Mouse (Mus musculus): ENCODE data around the gene H2-Q10.
A peak's percentile ranks its signal among the peaks of the same experiment; 100 is the strongest.

The H2-Q10 gene

DNA sequence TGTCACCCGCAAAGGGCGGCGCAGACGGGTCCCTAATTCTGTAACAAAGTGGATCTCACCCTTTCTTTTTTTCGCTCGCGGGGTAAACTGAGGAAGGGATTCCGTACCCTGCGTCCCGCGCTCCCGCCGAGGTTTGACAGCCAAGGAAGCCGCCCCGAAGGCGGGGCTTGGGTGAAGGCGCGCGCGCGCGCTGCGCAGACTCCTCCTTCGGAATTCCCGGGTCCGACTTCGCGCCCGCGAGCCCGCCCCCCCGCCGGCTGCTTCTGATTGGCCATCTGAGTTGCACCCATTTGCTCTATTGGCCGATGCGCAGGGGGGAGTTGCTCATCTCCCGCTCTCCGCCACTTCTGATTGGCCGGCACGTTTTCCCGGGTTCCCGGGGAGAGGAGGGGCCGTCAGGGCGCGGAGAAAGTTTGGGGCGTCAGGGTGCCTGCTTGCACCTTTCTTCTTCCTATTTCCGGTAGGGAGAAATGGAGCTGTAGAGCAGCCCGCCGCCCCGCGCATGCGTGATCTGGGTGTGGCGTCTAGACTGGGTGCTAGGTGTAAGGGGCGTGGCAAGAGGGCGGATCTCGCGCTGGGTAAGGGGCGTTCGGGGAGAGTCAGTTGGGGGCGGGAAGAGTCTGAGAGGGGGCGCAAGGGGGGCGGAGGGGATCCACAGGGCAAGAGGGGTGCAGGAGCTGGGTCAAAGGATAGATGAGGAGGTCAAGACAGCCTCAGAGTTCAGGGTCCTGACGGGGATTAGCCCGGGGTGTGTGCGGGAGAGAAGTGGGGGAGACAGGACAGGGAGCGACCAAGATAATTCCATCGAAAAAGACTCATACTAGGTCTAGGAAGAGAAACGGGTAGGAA is 47.0 kb downstream of the H2-Q10 start, which contains the start of the genes Tcf19 and Cchcr1:
Gene Tcf19 (minus strand): TSS at position 173 of the 849 bp plus-strand sequence.
Gene Cchcr1 (plus strand): TSS at position 449 of the 849 bp plus-strand sequence.
- DNase-seq = peak; percentile 97

DNA sequence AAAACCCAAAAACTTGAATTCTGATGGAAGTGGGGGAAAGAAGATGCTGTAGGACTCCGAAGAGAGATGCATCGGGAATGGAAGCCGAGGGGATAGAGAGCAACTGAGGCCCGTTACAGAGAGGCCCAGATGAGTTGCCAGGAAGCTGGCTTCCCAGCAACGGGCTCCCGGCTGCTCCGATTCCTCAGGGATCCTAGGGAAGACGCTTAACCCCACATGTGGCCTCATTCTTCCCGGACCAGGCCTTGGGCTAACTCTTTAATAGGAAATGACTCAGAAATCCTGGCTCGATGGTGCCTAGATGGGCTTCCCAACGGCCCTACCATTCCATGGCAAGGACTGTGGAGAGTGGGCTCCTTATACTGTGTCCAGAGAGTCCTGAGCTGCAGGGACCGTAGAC is 47.6 kb downstream of the H2-Q10 start:
- no peak for DNase-seq

Measured in lung, postnatal 14 days (tissue).